Mouse (Mus musculus) c-Kit-negative CD71-positive TER-119-positive erythroid progenitor cells, embryonic 14.5 days (primary cell): ENCODE measurements around the gene Tssk4.

ENCODE experiments used
- DNase-seq: peaks from one replicate; pipeline ENCODE4 v3.0.0-alpha.2; 2013; ENCODE audit warnings: low read depth, low spot score

Tssk4 gene

DNA sequence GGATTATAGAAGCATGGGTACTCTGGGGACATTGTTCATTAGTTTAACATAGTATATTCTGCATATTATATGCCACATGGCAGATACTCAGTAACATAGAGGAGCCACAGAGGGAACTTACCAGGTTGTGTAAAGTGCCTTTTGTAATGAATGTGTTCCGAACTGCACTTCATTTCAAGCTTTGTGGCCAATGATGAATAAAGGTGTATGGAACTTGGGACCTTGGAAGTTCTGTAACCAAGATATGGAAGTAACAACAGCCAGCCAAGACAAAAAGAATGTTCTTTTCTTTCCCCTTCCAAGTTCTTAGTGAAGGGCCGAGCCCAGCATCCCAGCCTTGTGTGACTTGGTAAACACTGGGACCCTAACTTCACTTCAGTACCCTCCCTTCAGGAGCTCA is at the start of gene Tssk4:
TSS of gene Tssk4 (plus strand) at position 301 of the 400 bp plus-strand sequence.
- DNase-seq: no peak

DNA sequence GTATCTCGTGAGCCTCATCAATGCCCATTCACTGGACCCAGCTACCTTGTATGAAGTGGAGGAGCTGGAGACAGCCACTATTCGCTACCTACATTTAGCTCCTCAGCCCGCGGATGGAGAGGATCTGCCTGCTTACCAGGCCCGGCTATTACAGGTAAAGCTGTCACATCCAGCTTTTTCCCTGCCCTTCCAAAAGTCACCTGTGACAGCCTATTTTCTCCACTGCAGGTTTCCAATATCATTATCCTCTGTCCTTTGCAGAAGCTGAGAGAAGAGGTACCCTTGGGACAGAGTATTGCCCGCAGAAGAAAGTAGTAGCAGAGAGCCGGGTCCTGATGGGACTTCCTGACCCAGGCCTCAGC is 46.7 kb upstream of the Tssk4 start, which contains the start of gene Irf9:
TSS of gene Irf9 (plus strand) at position 301 of the 362 bp plus-strand sequence.
- DNase-seq: no peak

DNA sequence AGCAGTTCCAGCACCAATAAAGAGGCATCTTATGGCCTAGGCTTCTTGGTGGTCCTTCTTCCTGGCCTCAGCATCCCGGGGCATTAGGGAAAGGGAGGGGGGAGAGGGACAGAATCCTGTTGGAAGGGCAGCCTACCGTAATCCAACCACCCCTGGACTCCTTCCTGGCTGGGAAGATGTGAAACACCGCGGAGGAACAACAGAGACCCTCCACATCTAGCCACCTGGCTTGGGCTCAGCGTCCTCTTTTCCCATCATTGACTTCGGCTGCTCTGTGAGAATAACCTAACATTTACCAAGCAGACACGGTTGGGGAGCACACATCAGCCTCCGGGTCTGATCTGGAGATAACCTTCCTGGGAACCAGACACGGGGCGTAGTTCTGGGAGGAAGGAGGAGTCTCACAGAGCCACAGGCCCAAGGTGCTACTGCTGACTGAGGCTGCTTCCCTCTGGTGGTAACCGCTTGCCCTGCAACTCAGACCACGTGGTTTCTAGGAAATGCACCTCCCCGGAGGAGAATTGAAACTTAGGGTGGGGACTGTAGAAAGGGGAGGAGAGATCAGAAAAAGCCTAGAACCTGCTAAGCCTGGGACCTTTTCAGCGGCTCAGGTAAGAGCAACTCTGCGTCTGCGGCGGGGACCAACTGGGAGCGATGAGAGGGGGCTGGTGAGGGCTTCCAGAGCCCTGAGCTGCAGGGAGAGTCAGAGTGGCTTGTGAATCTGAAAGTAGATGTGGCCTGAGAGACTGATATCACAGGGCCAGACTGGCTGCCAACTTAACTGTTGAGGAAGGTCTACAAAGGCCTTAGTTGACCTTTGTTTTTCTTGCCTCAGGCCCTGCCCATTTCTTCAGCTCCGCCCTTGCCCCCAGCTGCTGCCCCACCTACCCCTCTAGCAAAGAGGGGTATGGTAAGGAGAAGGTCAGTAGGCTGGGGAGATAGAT is 46.1 kb upstream of the Tssk4 start:
- peak; percentile 94 for DNase-seq

DNA sequence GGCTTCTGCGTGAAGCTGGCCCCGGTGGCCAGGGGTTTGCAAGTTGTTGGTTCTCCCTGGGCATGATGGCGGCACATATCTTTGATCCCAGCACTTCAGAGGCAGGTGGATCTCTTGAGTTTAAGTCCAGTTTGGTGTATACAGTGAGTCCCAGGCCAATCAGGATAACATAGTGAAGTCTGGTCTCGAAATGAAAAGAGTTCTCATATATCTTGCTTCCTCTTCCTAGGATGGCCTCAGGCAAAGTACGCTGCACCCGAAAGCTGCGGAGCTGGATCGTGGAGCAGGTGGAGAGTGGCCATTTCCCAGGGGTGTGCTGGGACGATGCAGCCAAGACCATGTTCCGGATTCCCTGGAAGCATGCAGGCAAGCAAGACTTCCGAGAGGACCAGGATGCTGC is 45.2 kb upstream of the Tssk4 start:
- DNase-seq: no peak

DNA sequence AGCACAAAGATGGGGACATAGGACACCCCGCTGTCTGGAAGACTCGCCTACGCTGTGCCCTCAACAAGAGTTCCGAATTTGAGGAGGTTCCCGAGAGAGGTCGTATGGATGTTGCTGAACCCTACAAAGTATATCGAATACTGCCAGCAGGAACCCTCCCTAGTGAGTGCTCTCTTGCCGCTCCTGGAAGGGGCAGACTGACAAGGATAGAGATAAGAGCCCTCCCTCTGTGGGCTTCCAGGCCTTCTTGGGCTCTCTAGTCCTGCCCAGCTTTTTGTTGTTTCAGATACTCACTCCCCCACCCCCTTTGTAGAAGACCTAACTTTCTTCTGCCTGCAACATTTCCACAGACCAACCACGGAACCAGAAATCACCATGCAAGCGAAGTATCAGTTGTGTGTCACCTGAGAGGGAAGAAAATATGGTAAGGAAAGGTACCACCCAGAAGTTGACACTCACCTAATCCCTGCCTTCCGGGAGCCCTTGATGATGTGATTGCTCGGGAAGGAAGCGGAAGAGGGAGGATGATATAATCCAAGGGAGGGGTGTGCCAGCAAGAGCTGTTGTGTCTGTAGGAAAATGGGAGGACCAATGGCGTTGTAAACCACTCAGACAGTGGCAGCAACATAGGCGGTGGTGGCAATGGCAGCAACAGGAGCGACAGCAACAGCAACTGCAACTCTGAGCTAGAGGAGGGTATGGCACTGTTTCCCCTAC is 44.1 kb upstream of the Tssk4 start:
- no peak for DNase-seq

DNA sequence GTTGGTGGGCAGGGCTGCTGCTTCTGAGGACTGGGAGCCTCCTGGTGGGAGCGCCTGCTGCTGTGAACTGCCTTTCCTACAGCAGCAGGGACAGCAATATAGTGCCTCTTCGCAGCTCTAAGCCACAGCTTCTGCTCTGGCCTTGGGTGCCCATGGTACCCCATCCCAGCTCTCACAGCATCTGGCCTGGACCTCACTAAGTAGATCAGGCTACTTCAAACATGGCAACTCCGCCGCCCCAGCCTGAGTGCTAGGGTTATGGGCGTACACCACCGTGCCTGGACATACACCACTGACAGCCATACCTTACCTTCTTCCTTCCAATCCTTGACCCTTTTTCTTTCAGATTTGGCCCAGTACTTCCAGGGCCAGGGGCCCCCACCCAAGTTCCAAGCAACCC is 41.6 kb upstream of the Tssk4 start:
- DNase-seq: no peak

DNA sequence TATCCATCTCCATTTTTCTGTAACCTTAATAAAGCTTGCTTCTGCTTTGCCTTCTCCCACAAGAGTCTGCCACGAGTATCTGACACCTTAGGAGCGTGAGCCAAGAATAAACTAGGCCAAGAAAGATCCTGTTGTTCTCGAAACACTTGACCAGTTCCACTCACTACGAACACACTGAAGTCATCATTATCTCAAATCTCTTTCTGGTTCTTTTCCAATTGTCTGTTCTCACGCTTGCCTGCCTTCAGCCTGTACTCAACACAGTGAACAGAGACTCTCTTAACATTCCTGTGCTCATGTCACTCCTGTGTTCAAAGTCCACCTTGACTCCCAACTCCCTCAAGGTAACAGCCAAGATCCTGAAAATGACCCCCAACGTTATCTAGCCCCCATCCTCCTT is 36.6 kb upstream of the Tssk4 start:
- DNase-seq: no peak

DNA sequence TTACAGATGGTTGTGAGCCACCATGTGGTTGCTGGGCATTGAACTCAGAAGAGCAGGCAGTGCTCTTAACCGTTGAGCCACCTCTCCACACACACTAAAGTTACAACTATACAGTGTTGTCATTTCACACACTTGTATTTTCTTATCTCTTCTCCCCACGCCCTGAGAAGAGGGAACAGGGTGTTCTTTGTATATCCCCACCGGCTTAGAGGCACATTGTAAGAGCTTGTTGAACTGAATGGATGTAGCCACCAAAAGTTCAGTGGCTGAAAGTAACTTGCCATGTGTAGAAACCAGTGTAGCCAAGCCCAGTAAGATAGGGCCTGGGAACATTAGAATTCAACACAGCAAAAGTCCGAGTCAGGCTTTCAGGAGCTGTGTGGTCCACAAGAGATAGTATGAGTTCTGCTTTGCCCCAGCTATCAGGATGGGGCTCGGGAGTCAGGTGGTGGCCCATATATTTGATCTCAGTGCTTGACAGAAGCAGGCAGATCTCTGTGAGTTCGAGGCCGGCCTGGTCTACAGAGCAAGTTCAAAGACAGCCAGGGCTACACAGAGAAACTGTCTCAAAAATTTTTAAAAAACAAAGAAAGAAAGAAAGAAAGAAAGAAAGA is 35.3 kb upstream of the Tssk4 start:
- DNase-seq: peak; percentile 44

DNA sequence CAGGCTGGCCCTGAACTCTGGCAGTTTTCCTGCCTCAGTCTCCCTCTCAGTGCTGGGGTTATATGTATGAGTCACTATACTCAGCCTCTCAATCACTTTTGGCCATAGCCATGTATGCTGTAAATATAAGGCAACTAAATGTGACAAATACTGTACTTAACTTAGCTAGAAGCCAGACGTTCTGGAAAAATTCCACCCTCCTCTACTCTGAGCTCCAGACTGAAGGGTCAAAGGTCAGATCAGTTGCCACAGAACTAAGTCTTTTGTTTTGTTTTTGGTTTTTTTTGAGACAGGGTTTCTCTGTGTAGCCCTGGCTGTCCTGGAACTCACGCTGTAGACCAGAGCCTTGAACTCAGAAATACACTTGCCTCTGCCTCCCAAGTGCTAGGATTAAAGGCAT is 34.1 kb upstream of the Tssk4 start:
- DNase-seq: no peak

DNA sequence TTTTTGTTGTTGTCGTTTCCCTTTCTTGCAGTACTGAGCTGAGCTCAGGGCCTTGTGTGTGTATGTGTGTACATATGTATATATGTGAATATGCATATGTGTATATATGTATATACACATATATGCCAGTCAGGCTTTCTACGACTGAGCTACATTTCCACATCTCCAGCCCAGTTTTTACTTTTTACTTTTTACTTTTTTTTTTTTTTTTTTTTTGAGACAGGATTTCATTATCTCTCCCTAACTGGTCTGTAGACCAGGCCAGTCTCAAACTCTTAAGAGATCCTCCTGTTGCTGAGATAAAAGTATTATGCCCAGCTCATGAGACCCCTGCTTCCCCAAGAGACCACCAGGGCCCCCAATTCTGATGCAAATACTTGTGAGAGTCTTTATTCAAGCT is 33.1 kb upstream of the Tssk4 start:
- DNase-seq: no peak

DNA sequence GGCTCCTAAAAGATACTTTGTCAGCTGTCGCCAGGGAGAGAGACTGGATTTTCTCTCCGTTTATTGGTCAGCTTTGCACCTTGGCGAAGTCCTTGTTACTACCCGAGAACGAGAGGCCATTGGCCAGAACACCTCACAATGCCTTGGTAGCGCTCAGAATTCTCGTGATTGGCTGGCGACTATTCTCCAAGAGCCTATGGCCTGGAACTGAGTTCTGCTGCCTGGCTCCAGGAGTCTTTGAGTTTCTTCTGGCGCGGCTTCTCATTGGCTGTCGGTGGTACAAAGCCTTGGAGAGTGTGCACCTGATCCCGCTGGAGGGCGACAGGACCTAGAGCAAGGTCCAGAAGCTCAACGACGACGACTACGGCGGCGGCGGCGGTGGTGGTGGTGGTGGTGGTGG is 32.2 kb upstream of the Tssk4 start, which contains the start of gene Rec8:
TSS of gene Rec8 (plus strand) at position 216 of the 400 bp plus-strand sequence.
- no peak for DNase-seq

DNA sequence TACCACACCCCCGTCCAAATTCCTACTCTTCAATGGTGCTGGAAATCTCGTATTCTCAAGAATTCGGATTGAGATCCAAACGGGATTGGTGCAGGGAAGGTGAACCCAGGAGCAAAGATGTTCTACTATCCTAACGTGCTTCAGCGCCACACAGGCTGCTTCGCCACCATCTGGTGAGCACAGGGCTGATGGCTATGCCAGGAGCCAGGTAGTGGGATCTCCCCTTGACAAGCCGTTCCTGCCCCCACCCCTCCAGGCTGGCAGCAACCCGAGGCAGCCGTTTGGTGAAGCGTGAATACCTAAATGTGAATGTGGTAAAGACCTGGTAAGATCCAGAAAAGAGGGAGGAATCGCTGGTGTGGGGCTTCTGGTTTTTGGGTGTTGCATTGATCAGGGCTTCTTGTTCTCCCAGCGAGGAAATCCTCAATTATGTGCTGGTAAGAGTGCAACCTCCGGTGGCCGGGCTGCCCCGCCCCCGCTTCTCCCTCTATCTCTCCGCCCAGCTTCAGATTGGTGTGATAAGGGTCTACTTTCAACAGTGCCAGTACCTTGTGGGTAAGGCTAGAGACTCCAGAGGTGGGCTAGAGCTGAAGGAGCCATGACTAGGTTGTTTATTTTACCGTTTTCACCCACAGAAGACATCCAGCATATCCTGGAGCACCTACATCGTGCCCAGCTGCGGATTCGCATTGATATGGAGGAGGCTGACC is 31.3 kb upstream of the Tssk4 start:
- no peak for DNase-seq

DNA sequence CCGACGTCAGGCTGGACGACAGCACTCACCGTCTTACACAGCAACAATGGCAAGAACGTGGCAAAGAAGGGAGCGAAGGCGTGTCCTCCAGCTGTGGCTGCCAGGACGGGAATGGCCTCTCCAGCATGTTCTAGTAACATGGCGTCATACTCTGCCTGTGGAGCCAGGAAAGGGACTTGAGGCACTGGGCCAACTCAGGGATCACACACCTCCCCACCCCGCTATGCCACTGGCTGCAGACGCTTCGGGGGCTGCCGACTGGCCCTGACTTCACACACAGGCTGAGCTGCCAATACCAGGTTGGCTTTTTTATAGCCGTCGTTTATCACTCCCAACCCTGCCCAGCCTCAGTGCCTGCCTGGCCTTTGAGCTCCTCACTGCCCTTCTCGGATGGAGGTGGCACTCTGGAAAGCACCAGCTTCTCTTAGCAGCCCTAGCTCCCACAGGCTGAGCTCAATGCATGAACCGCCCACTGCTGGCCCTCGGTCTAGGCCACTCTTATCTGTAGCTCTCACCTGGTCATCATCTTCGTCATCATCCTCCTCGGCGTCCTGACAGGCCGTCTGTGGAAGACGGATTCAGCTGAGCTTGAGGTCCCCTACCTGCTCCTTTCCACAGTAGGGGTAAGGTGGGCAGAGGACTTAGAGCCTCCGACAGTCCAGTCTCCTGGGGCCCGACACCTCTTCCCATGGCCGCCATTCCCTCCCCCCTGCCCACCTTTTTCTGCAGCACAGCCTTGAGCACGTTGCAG is 21.7 kb upstream of the Tssk4 start:
- DNase-seq: no peak

DNA sequence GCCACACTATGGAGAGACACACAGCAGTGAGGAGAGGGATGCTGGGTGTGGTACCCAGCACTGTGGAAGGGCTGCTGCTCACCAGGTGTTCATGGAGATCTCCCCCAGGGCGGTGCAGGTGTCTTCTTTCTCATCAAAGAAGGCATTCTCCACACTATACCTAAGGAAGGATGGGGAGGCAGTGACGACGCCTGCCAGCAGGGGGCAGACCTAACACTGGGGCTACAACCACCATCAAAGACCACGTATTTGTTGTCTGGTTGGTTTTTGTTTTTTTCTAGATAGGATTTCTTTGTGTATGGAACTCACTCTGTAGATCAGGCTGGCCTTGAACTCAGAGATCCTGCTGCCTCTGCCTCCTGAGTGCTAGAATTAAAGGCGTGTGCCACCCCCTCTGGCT is 20.7 kb upstream of the Tssk4 start:
- DNase-seq: no peak

DNA sequence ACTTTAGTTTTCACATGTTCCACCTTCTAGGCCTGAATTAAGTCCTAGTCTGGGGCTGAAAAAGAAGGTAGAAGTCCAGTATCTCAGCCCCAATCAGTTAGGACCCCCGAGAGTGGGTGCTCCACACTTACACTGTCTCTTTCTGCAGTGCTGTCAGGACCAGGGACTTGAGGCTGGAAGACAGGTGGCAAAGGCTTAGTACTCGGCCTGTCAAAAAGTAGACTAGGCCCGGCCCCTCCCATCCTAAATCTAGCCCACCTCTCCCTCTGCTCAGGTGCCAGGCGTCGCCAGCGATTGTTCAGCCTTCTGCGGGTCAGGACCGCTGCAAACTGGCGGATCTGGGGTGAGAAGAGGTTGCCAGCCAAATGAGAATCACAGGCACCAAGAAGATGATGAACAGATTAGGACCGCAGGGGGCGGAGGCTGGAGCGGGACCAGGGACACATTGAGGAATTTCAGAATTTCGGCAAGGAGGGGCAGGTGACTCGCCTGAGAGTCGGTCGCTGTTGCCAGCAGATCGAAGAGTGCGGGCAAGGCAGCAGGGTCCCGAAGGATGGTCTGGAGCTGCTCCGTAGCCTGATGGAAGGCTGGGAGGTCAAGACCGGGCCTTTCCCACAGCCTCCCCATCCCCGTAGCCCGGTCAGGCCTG is 15.0 kb upstream of the Tssk4 start:
- no peak for DNase-seq

DNA sequence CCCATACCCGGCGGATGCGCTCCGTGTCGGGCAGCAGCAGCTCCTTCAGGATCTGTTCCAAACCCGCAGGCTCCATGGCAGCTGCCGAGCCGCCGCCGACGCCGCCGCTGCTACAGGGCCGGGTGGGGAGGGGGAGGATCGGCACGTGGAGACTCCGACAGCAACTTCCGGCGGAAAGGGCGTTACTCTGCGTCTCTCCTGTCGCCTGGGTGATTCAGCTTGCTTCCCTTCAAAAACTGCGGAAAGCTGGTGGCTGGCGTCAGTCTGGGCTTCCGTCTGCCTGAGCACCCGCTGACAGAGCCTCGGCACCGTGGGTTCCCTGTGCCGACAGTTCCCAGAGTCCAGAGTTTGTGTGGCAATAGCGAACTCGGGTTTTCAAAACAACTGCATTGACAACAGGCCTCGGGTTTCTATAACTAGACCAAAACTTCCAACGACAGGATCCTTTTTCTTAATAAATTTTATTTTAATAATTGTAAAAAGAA is 14.4 kb upstream of the Tssk4 start, which contains the start of gene Ipo4:
TSS of gene Ipo4 (minus strand) at position 435 of the 485 bp plus-strand sequence.
- DNase-seq: peak; percentile 55

DNA sequence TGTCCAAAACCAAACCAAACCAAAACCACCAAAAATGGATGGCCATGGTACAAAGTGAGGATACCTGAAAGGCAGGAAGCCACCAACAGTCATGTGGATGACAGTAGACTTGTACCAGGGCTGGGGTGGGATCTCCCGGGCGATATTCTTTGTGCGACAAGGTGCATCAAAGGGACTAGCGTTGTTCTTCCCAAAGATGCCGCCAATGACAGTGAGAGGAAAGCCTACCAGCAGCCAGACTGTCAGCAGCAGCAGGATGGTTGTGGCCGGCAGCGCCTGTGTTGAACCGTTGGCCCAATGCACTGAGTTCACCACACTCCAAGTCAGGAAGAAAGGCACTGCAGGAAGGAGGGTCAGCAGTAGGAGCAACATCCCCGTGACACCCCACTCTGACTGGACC is 12.2 kb upstream of the Tssk4 start, which contains the start of gene Gm49378:
TSS of gene Gm49378 (minus strand) at position 101 of the 400 bp plus-strand sequence.
- DNase-seq: no peak

DNA sequence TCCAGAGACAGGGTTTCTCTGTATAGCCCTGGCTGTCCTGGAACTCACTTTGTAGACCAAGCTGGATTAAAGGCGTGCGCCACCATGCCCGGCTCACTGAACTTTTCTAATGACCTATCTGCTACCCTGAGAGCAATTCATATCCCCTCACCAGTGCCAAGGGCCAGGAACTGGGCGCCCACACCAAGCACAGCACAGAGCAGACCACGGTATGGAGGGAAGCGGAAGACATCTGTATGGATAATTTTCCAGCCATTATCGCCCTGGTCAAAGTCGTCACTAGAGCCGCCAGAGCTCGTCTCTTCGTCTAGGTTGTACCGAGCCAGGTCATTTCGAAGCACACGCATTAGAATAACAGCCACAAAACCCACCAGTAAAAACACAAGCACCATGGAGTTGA is 9.2 kb upstream of the Tssk4 start:
- DNase-seq: no peak

DNA sequence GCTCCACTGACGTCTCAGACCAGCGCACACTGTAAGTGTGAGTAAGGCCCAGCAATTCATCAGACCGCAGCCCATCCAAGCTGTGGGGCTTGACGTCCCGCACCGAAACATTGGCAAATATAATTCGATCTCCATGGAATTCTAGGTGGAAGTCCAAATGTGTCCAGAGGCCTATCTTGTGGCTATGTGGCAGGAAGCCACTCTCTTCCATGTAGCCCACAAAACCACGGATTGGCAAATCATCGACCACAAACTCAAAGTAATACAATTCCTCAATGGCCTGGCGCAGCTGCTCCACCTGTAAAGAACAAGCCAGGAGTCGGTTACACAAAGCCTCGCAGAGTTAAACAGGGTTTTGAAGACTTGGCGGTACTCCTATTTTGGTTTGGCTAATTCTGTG is 8.7 kb upstream of the Tssk4 start:
- no peak for DNase-seq

DNA sequence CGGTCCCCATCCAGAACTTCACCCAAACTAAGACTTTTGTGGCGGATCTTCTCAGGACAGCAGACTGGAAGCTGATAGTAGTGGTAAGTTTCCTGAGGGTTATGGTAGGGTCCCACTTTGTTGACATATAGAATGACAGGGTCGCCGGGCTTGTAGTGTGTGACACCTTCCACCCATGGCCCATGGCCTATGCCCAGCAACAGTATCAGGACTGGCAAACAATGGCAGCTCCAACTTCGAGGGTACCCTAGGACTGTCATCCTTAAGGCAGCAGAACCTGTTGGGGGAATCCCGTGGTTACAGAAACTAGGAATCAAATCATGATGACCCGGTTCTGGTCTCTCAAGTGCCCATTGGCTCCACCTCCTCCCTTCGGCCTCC is 7.3 kb upstream of the Tssk4 start:
- DNase-seq: no peak
